Mouse (Mus musculus): ENCODE measurements around the gene Gm49380. TPM values are rescaled to one million over a fixed set of nuclear protein-coding genes. Genes with fewer than 3 reads are reported as not detected.

The Gm49380 gene
- polyA plus RNA-seq, 1 experiment from 2014 or later: 0.75 TPM

DNA sequence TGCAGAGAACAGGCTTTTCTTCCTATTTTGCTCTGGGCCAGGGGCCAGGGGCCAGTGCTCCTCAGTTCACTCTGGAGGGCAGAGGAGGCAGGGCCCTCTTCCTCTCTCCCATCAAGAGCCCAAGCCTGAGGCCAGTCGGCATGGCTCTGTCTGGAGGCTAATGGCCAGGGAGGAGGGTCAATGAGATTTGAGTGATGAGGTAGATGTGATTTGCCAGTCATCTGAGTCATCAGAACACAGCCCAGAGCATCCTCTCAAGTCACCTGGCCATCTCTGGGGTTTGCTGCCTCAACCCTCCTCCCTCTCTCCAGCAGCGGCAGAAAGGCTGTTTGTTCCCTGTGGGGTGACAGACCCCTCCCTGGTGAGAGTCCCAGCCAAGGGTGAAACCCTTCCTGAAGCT, 20.0 kb upstream of the Gm49380 start:
- H3K4me3 ChIP-seq: peak overlapping the region; percentile 61
- H3K36me3 ChIP-seq: no peaks in the 10 kb centered on the region
- H3K4me1 ChIP-seq (replicated peaks): peaks cover 67% of the 10 kb centered on the region
- no peak for DNase-seq (ENCODE audit: low spot score)
- peak overlapping the region; percentile 64 for H3K27ac ChIP-seq
- H3K9me3 ChIP-seq: no peaks in the 10 kb centered on the region
- 21% methylated on average over 2 of the region's 2 CpGs for WGBS
- peaks cover 80% of the 10 kb centered on the region for H3K27me3 ChIP-seq (ENCODE audit: insufficient read depth, poor library complexity, severe bottlenecking)

DNA sequence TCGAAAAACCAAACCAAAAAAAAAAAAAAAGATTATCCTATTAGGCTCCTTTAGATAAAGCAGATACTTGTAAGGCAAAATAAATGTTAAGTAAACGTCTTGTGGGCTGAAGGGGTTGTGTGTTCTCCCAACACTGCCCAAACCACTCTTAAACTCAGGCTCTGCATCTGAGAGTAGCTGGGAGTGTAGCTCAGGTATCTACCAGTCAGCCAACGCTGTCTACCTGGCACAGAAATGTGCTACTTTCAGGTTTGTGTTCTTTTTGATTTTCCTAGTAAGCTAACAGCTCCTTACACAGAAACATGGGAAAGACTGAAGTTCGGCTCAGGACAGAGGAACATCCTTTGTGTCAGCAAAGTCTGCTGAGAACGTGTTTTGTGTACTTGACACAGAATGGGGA, 18.9 kb upstream of the Gm49380 start:
- DNase-seq (ENCODE audit: low spot score): no peak
- peaks cover 67% of the 10 kb centered on the region for H3K4me1 ChIP-seq (replicated peaks)
- WGBS: 64% methylated on average over 5 of the region's 5 CpGs
- H3K27ac ChIP-seq: 0 out of 2 replicates have a peak overlapping the region, but pooled peaks have one; percentile 5
- peaks cover 82% of the 10 kb centered on the region for H3K27me3 ChIP-seq (ENCODE audit: insufficient read depth, poor library complexity, severe bottlenecking)
- no peak overlapping the region for H3K4me3 ChIP-seq
- no peaks in the 10 kb centered on the region for H3K36me3 ChIP-seq
- H3K9me3 ChIP-seq: no peaks in the 10 kb centered on the region

DNA sequence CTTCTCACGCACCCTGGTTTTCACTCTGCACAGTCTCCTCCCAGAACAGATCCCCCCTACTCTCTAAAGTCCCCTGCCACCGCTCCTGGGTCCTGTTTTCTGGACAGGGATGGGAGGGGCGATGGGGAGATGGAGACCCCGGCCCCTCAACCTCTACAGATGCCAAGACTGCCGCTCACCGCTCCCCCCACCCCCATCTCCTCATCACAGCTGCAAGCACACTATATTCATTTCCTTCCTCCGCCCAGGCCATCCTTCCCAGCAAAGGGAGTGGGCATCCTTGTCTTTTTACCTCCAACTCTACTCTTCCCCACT, 17.9 kb upstream of the Gm49380 start:
- H3K27me3 ChIP-seq (ENCODE audit: insufficient read depth, poor library complexity, severe bottlenecking): peaks cover 72% of the 10 kb centered on the region
- H3K27ac ChIP-seq: peak overlapping the region; percentile 87
- no peak for DNase-seq (ENCODE audit: low spot score)
- 35% methylated on average over 7 of the region's 7 CpGs for WGBS
- peak overlapping the region; percentile 57; the same call in 1 of the 2 replicates for H3K4me3 ChIP-seq
- peaks cover 70% of the 10 kb centered on the region for H3K4me1 ChIP-seq (replicated peaks)
- H3K36me3 ChIP-seq: no peaks in the 10 kb centered on the region
- no peaks in the 10 kb centered on the region for H3K9me3 ChIP-seq

DNA sequence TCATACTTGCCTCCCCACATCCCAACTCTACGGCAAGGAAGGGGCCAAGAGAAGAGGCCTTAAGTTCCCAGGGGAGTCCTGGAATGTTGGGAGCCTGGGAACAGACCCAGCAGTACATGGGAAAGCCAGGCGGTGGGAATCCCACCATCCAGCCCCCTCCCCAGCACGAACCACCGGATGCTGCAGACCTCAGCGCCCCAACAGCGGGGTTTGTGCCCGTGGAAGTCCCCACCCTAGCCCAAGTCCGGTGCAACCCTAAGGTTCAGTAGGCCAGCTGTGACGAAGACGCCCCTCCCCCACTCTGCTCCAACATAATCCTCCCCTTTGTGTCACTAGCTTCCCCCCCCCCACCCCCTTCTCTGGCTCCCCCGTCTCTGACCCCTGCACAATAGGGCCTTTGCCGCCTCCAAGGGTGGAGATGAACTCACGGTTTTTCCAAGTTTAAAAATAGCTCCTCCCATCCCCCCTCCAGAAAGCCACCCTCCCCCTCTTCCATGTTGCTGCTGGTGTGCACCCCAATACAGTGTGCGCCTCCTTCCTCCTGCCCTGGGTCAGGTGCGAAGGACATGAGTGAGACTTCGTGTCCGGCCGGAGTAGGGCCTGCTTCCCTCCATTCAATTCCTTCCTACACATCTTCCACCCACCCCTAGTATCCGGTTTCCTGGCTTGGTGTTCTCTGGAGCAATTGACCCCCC, 17.4 kb upstream of the Gm49380 start:
- H3K9me3 ChIP-seq: no peaks in the 10 kb centered on the region
- DNase-seq (ENCODE audit: low spot score): peak; percentile 79
- 7% methylated on average over 19 of the region's 19 CpGs for WGBS
- no peaks in the 10 kb centered on the region for H3K36me3 ChIP-seq
- peak overlapping the region; percentile 87 for H3K27ac ChIP-seq
- peaks cover 67% of the 10 kb centered on the region for H3K27me3 ChIP-seq (ENCODE audit: insufficient read depth, poor library complexity, severe bottlenecking)
- H3K4me3 ChIP-seq: peak overlapping the region; percentile 57
- peaks cover 71% of the 10 kb centered on the region for H3K4me1 ChIP-seq (replicated peaks)

DNA sequence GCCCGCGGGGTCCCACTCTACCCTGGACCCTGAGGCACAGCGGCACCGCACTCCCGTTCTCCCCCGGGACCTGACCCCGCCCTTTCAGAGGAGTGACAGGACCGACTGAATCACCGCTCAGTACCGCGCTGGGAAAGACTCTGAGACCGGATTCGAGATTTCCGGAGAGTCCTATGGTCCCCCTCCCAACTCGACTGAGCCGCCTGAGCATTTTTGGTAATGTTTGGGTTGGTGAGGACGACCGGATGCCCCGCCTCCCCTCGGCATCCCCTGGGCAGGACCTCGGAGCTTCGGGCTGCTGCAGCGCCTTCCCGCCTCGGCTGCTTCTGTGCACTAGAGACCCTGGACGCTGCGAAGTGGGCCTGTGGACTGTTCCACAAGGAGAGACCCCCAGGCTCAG, 16.7 kb upstream of the Gm49380 start:
- Histone ChIP-seq H3K9me3 (no peaks in the 10 kb centered on the region), H3K4me3 (peak overlapping the region; percentile 57), H3K36me3 (no peaks in the 10 kb centered on the region), H3K4me1 (replicated peaks) (peaks cover 71% of the 10 kb centered on the region), H3K27ac (peak overlapping the region; percentile 87), H3K27me3 (ENCODE audit: insufficient read depth, poor library complexity, severe bottlenecking) (peaks cover 60% of the 10 kb centered on the region)
- DNase-seq (ENCODE audit: low spot score): peak; percentile 77
- WGBS: under 1% methylated on average over 27 of the region's 27 CpGs

DNA sequence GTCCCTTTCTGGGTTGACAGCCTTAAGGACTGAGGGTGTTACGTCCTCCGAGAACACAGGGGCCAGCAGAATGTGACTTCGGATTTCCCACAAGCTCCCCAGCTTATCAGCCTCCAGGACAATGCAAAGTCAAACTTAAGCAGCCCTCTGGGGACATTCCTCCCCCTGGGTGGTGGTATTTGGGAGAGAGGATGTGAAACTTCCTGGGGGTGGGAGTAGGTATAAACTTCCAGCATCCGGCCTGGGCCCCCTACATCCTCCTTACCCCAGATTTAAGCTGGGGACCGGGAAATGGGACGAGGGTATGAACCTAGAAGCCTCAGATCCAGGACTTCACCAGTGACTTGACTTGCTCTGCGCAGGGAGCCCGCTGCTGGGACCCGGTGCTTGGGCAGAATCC, 16.3 kb upstream of the Gm49380 start:
- peaks cover 70% of the 10 kb centered on the region for H3K4me1 ChIP-seq (replicated peaks)
- H3K27me3 ChIP-seq (ENCODE audit: insufficient read depth, poor library complexity, severe bottlenecking): peaks cover 56% of the 10 kb centered on the region
- peak overlapping the region; percentile 57 for H3K4me3 ChIP-seq
- no peaks in the 10 kb centered on the region for H3K36me3 ChIP-seq
- peak overlapping the region; percentile 87 for H3K27ac ChIP-seq
- H3K9me3 ChIP-seq: no peaks in the 10 kb centered on the region
- no peak for DNase-seq (ENCODE audit: low spot score)
- WGBS: 4% methylated on average over 9 of the region's 9 CpGs

DNA sequence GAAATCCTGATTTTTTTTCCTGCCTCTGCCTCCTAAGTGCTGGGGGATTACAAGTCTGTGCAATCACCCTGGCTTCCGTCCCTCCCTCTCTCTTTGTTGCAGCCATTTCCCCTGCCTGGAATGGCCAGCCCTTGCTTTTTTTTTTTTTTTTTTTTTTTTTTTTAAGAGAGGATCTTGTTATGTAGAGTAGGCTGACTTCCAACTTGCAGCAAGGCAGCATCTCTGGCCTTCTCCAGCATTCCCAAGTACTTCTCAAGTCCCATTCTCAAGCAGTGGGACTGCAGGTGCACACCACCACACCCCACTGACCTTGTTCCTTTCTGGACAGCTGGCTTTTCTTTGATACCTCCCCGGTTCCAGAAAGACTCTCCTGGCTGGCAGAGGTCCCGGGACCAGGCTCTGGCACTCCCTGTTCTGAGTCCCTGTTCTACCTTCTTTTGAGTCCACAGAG, 14.1 kb upstream of the Gm49380 start:
- 62% methylated on average over 3 of the region's 3 CpGs for WGBS

DNA sequence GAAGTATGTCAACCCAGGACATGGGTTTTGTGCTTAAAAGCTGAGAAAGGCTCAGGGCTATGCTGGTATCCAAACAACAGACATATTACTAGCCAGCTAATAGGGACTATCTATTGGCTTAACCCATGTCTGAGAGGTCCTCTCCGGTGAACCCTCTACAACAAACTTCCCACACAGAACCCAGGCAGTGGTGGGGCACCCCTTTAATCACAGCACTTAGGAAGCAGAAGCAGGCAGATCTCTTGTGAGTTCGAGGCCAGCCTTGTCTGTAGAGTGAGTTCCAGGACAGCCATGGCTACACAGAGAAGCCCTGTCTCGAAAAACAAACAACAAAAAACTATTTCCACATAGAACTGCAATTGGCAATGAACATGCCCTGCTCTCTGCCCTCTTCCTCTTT, 13.4 kb upstream of the Gm49380 start:
- Histone ChIP-seq H3K4me1 (replicated peaks) (peaks cover 50% of the 10 kb centered on the region), H3K27ac (no peak overlapping the region), H3K36me3 (no peaks in the 10 kb centered on the region), H3K4me3 (no peak overlapping the region), H3K27me3 (ENCODE audit: insufficient read depth, poor library complexity, severe bottlenecking) (peaks cover 28% of the 10 kb centered on the region), H3K9me3 (no peaks in the 10 kb centered on the region)
- WGBS: 87% methylated on average over 3 of the region's 3 CpGs
- no peak for DNase-seq (ENCODE audit: low spot score)

More for the DNA sequence above, 14.1 kb upstream of the Gm49380 start:
- no peaks in the 10 kb centered on the region for H3K9me3 ChIP-seq
- H3K4me1 ChIP-seq (replicated peaks): peaks cover 52% of the 10 kb centered on the region
- no peak overlapping the region for H3K4me3 ChIP-seq
- peaks cover 34% of the 10 kb centered on the region for H3K27me3 ChIP-seq (ENCODE audit: insufficient read depth, poor library complexity, severe bottlenecking)
- H3K36me3 ChIP-seq: no peaks in the 10 kb centered on the region
- no peak for DNase-seq (ENCODE audit: low spot score)
- H3K27ac ChIP-seq: no peak overlapping the region

DNA sequence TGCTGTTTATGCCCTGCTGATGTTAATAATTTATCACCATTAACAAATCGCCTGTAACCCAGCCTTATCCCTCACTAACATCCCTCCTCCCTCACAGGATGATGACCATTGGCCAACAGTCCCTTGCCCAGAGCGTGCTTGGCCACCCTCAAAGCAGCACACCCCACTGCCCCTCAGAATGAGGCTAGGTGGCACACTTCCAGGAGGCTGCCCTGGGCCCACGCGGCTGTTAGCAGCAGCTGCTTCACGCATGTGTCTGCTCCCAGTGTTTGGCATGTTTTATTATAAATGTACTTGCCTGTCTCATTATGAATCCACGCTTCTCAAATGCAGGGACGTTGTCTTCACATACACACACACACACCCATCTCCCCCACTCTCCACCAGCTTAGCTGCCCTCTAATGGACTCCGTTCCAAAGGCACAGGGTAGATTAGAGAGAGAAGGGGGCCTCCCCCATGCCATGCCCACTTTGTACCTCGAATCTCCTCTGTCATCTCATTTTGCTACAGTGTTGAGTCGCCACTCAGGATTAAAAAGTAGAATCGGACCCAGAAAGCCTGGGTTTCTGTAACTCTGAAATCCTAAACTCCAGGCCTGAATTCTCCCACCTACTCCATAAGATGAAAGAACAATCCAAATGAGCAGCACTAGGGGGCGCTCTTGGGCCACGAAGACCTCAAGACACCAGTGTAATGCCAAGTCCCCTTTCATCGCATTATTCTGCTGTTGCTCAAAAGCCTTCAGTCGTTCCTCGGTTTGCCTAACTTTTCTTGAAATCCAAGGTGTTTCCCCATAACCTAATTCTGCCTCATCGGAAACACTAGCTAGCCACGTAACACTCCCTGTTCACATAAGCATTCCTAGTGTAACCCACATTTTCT, 12.5 kb upstream of the Gm49380 start:
- peak; percentile 87 for DNase-seq (ENCODE audit: low spot score)
- H3K36me3 ChIP-seq: no peaks in the 10 kb centered on the region
- no peak overlapping the region for H3K4me3 ChIP-seq
- no peaks in the 10 kb centered on the region for H3K9me3 ChIP-seq
- H3K27ac ChIP-seq: peak overlapping the region; percentile 59
- 36% methylated on average over 18 of the region's 18 CpGs for WGBS
- H3K27me3 ChIP-seq (ENCODE audit: insufficient read depth, poor library complexity, severe bottlenecking): peaks cover 18% of the 10 kb centered on the region
- peaks cover 41% of the 10 kb centered on the region for H3K4me1 ChIP-seq (replicated peaks)

DNA sequence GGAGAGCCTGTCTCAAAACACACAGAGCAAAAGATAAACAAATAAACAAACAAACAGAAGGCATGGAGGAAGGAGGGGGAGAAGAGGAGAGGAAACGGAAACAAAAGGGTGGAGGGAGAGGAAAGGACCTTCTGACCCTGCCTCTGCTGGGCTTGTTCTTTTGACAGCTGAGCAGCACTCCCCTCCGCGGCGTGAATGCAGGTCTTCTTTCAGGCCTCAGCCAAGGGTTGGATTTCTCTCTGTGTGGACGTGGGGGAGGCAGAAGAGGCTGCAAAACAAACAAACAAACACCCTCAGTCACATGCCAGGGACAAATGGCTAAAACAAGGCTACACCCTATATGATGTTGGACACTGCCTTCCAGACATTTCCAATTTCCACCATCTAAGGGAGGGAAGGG, 11.7 kb upstream of the Gm49380 start:
- H3K9me3 ChIP-seq: no peaks in the 10 kb centered on the region
- no peak overlapping the region for H3K4me3 ChIP-seq
- H3K36me3 ChIP-seq: no peaks in the 10 kb centered on the region
- no peak overlapping the region for H3K27ac ChIP-seq
- DNase-seq (ENCODE audit: low spot score): no peak
- 18% methylated on average over 5 of the region's 5 CpGs for WGBS
- H3K4me1 ChIP-seq (replicated peaks): peaks cover 33% of the 10 kb centered on the region
- peaks cover 15% of the 10 kb centered on the region for H3K27me3 ChIP-seq (ENCODE audit: insufficient read depth, poor library complexity, severe bottlenecking)

DNA sequence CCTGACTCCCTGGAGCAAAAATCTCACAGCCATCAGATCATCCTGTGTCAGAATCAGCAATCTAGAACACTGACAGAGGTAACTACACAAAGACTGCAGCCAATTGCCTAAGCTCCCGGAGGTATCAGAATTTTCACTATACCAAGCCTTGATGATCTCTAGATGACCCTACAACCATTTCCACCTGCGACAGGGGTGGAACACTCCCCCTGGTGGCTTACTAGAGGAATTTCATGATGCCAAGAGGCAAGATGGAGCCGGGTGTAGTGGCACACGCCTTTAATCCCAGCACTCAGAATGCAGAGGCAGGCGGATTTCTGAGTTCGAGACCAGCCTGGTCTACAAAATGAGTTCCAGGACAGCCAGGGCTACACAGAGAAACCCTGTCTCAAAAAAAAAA, 11.0 kb upstream of the Gm49380 start:
- H3K27me3 ChIP-seq (ENCODE audit: insufficient read depth, poor library complexity, severe bottlenecking): peaks cover 11% of the 10 kb centered on the region
- no peak for DNase-seq (ENCODE audit: low spot score)
- WGBS: 71% methylated on average over 6 of the region's 6 CpGs
- no peaks in the 10 kb centered on the region for H3K36me3 ChIP-seq
- no peak overlapping the region for H3K27ac ChIP-seq
- H3K4me1 ChIP-seq (replicated peaks): peaks cover 26% of the 10 kb centered on the region
- no peak overlapping the region for H3K4me3 ChIP-seq
- H3K9me3 ChIP-seq: no peaks in the 10 kb centered on the region

DNA sequence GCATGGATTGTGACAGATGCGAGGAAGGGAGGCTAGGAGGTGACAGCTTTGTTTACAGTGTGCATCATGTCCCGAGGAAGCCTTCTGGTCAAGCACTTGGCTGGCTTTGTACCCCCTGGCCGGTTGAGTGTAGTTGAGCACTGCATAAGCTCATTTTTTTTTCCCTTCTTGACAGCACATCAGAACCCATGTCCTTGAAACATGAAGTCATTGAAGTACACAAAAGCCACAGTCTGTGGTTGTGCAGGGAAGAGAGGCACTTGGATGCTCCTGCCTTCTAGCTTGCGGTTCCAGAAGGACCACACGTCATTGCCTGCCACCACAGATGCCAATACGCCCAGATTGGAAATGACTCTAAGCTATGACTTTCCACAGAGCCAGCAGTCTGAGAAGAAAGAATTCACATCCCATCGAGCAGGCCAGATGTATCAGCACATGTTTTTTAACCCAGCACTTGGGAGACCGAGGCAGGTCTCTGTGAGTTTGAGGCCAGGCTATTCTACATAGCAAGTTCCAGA, 6.7 kb upstream of the Gm49380 start:
- Histone ChIP-seq H3K27ac (no peak overlapping the region), H3K36me3 (no peaks in the 10 kb centered on the region)
- WGBS: 82% methylated on average over 8 of the region's 8 CpGs

DNA sequence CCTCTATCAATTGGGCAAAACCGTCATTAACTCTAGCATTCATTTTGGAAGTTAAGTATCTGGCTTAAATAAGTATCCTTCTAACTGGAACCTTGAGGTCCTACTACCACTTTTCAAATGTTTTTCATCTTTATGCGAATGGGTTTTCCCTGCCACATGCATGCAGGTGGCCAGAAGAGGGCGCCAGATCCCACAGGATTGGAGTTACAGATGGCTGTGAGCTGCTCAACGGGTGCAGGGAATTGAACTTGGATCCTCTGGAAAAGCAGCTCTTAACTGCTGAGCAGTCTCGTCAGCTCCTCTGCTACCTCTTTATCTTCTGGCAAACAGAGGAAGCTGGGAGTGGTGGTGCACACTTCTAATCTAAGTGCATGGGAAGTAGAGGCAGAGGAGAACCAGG, 5.7 kb upstream of the Gm49380 start:
- Histone ChIP-seq H3K4me1 (replicated peaks) (no peaks in the 10 kb centered on the region), H3K27me3 (ENCODE audit: insufficient read depth, poor library complexity, severe bottlenecking) (no peaks in the 10 kb centered on the region), H3K9me3 (no peaks in the 10 kb centered on the region), H3K4me3 (no peak overlapping the region), H3K36me3 (no peaks in the 10 kb centered on the region), H3K27ac (no peak overlapping the region)
- peak; percentile 37 for DNase-seq (ENCODE audit: low spot score)
- 49% methylated on average over 5 of the region's 5 CpGs for WGBS

More for the DNA sequence above, 6.7 kb upstream of the Gm49380 start:
- peaks cover 4% of the 10 kb centered on the region for H3K4me1 ChIP-seq (replicated peaks)
- no peak overlapping the region for H3K4me3 ChIP-seq
- H3K9me3 ChIP-seq: no peaks in the 10 kb centered on the region
- DNase-seq (ENCODE audit: low spot score): no peak
- no peaks in the 10 kb centered on the region for H3K27me3 ChIP-seq (ENCODE audit: insufficient read depth, poor library complexity, severe bottlenecking)
